Mouse (Mus musculus): ENCODE measurements around the gene Swi5.

Swi5 gene

GRCm38 (mm10) chr2:32287923-32288367 lies at the start of gene Swi5:
TSS of gene Swi5 (minus strand) at chr2:32288075.
- DNase-seq (ENCODE audit: low read depth) = peak; percentile 100

GRCm38 (mm10) chr2:32335888-32336287 lies 48.0 kb upstream of the Swi5 start:
- DNase-seq (ENCODE audit: low read depth) = no peak

GRCm38 (mm10) chr2:32332159-32332558 lies 44.3 kb upstream of the Swi5 start:
- DNase-seq (ENCODE audit: low read depth) = no peak

- DNase-seq (ENCODE audit: low read depth) = no peak
Observed at GRCm38 (mm10) chr2:32329531-32329930, 41.7 kb upstream of the Swi5 start.

GRCm38 (mm10) chr2:32328911-32329460 lies 41.1 kb upstream of the Swi5 start:
- DNase-seq (ENCODE audit: low read depth) = no peak

- no peak for DNase-seq (ENCODE audit: low read depth)
Observed at GRCm38 (mm10) chr2:32327200-32327599, 39.3 kb upstream of the Swi5 start.

GRCm38 (mm10) chr2:32325342-32325741 lies 37.5 kb upstream of the Swi5 start:
- DNase-seq (ENCODE audit: low read depth) = no peak

- DNase-seq (ENCODE audit: low read depth) = no peak
Observed at GRCm38 (mm10) chr2:32324322-32324721, 36.4 kb upstream of the Swi5 start.

- DNase-seq (ENCODE audit: low read depth) = no peak
Observed at GRCm38 (mm10) chr2:32322754-32323741, 35.2 kb upstream of the Swi5 start.

GRCm38 (mm10) chr2:32321591-32322298 lies 33.9 kb upstream of the Swi5 start:
- DNase-seq (ENCODE audit: low read depth) = no peak

GRCm38 (mm10) chr2:32320721-32321120 lies 32.8 kb upstream of the Swi5 start:
- no peak for DNase-seq (ENCODE audit: low read depth)

- no peak for DNase-seq (ENCODE audit: low read depth)
Observed at GRCm38 (mm10) chr2:32319586-32320580, 32.0 kb upstream of the Swi5 start.

GRCm38 (mm10) chr2:32318709-32319585 lies 31.1 kb upstream of the Swi5 start:
- no peak for DNase-seq (ENCODE audit: low read depth)

- no peak for DNase-seq (ENCODE audit: low read depth)
Observed at GRCm38 (mm10) chr2:32317791-32318417, 30.0 kb upstream of the Swi5 start.

GRCm38 (mm10) chr2:32316887-32317656 lies 29.2 kb upstream of the Swi5 start:
- no peak for DNase-seq (ENCODE audit: low read depth)

- DNase-seq (ENCODE audit: low read depth) = no peak
Observed at GRCm38 (mm10) chr2:32315751-32316150, 27.9 kb upstream of the Swi5 start.

GRCm38 (mm10) chr2:32314831-32315230 lies 27.0 kb upstream of the Swi5 start:
- DNase-seq (ENCODE audit: low read depth) = no peak

GRCm38 (mm10) chr2:32312318-32312964 lies 24.6 kb upstream of the Swi5 start:
- DNase-seq (ENCODE audit: low read depth) = peak; percentile 70

Data from c-Kit-positive CD71-positive TER-119-negative erythroid progenitor cells, embryonic 14.5 days (primary cell).